Mouse (Mus musculus) liver, embryonic 14.5 days (tissue): ENCODE results near the gene Tmem192.

Experiments used
- CTCF ChIP-seq: IDR thresholded peaks from 2 replicates; pipeline ENCODE4 v1.5.1; 2016; ENCODE audit warnings: antibody characterized with exemption, low read depth, control low read depth
- EP300 ChIP-seq: IDR thresholded peaks from 2 replicates; pipeline ENCODE4 v1.6.1; 2016; ENCODE audit warnings: antibody characterized with exemption, low read depth

DNA sequence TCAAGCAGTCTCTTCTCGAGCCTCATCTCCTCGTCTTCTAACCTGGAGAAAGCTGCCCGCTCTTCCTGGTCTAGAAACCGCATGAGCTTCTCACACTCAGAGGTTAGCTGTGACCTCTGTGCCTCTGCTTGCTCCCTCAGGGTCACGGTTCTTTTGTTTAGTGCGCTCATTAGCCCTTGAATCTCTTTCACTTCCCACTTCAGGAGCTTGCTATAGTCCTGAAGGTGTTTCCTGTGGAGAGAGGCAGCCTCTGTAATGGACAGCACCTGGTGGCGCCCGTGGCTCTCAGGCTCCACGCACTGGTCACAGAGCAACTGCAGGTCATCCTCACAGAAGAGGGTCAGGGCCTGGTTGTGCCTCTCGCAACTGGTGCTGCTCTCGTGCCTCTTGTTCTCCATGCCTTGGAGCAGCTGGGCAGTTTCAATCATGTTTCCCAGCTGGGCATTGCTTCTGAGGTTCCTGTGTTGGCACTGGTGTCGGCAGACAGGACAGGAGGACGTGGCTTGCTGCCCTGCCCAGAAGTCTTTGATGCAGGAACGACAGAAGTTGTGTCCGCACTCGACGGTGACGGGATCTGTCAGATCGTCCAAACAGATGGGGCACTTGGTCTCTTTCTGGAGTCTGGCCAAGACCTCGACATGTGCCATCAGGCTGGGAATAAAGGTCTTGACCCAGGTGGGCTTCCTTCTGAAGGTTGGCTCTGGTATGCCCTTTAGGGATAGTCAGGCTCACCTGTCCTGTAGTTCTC is 36.3 kb downstream of the Tmem192 start:
- TF ChIP-seq CTCF (no peak), EP300 (no peak)
